Mouse (Mus musculus): ENCODE results near the gene Hist1h2ae. TPM values are rescaled to one million over a fixed set of nuclear protein-coding genes. Genes with fewer than 3 reads are reported as not detected.
"Not testable (repeated sequence)": the region's sequence is repeated elsewhere in the genome, so short reads cannot be mapped to it uniquely, and the experiment has no call there.

The Hist1h2ae gene
- polyA plus RNA-seq, 1 experiment from 2014 or later, result 33.5 TPM

DNA sequence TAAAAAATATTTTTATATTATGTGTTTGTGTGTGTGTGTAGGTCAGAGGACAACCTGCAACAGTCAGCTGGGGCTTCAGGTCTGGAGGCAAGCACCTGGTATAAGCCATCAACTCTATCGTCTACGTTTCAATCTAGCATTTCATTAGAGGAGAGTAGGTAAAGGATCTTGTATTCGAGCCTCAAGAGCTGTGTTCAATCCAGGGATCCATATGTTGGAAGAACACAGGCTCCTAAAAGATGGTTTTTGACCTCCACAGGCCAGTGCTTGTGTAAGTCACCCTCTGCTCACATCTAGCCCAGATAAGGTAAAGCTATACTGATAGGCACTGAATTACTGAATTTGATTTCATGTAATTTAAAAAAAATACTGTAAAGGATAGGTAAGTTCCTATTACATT is 14.1 kb downstream of the Hist1h2ae start:
- 55% methylated on average over 3 of the region's 3 CpGs for WGBS
- Histone ChIP-seq H3K27me3 (replicated peaks) (no peaks in the 10 kb centered on the region), H3K4me1 (peaks cover 24% of the 10 kb centered on the region), H3K4me3 (no peak overlapping the region), H3K4me2 (peak overlapping the region; percentile 99), H3K9ac (peak overlapping the region; percentile 45; the same call in 1 of the 2 replicates), H3K9me3 (no peaks in the 10 kb centered on the region), H3K36me3 (no peaks in the 10 kb centered on the region), H3K27ac (replicated peaks) (peak overlapping the region; percentile 59)
- no peak for ATAC-seq (ENCODE audit: extremely low read depth, insufficient number of reproducible peaks, low FRiP score, low TSS enrichment)

DNA sequence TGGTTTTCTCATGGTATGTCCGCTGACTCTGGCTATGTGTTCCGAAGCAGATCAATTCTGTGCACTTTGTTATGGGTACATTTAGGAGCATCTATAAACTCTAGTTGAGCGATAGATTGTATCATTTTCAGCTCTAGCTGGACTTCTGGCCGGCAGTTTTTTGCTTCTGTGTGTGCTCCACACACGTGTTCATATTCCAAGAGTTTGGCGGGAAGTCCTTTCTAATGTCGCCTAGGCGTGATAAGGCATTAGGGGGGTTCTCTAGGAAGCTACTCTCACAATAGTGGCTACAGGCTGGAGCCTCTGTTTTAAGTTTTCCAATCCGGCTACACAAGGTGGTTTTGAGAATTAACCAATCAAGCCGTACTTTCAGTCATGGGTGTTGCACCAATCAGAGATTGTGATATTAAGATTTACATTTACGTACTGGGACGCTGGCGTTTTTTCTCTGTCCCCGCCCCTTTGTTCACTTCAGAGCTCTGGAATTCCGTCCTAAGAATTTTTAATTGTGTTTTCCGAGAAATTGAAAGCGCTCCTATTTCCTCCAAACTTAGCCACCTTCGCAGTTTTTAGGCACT is 15.1 kb downstream of the Hist1h2ae start:
- Histone ChIP-seq H3K4me1 (peaks cover 26% of the 10 kb centered on the region), H3K4me2 (peak overlapping the region; percentile 99), H3K27me3 (replicated peaks) (no peaks in the 10 kb centered on the region), H3K36me3 (no peaks in the 10 kb centered on the region), H3K9me3 (no peaks in the 10 kb centered on the region), H3K27ac (replicated peaks) (peak overlapping the region; percentile 98), H3K4me3 (peak overlapping the region; percentile 69), H3K9ac (peak overlapping the region; percentile 96)
- WGBS, result under 1% methylated on average over 18 of the region's 18 CpGs
- ATAC-seq (ENCODE audit: extremely low read depth, insufficient number of reproducible peaks, low FRiP score, low TSS enrichment), result peak; percentile 66

DNA sequence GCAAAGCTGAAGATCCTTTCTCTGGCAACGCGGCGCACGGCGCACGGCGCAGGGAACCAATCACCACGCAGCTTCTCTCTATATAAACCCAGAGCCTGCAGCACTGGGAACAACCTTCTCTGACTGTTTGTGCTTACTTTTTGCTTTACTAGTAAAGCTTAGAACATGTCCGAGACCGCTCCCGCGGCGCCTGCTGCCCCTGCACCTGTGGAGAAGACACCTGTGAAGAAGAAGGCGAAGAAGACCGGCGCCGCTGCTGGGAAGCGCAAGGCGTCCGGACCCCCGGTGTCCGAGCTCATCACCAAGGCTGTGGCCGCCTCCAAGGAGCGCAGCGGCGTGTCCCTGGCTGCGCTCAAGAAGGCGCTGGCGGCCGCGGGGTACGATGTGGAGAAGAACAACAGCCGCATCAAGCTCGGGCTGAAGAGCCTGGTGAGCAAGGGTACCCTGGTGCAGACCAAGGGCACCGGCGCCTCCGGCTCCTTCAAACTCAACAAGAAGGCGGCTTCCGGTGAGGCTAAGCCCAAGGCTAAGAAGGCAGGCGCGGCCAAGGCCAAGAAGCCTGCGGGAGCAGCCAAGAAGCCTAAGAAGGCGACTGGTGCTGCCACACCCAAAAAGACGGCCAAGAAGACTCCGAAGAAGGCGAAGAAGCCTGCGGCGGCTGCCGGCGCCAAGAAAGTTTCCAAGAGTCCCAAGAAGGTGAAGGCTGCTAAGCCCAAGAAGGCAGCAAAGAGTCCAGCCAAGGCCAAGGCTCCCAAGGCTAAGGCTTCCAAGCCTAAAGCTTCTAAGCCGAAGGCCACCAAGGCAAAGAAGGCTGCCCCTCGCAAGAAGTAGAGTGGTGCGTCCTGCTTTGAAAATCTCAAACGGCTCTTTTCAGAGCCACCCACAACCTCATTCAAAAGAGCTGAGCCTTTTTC is 15.8 kb downstream of the Hist1h2ae start:
- no peaks in the 10 kb centered on the region for H3K9me3 ChIP-seq
- no peaks in the 10 kb centered on the region for H3K27me3 ChIP-seq (replicated peaks)
- under 1% methylated on average over 54 of the region's 54 CpGs for WGBS
- H3K4me3 ChIP-seq, result peak overlapping the region; percentile 69
- H3K9ac ChIP-seq, result peak overlapping the region; percentile 96
- H3K4me2 ChIP-seq, result peak overlapping the region; percentile 99
- peak overlapping the region; percentile 98 for H3K27ac ChIP-seq (replicated peaks)
- ATAC-seq (ENCODE audit: extremely low read depth, insufficient number of reproducible peaks, low FRiP score, low TSS enrichment), result peak; percentile 73
- H3K36me3 ChIP-seq, result no peaks in the 10 kb centered on the region
- peaks cover 29% of the 10 kb centered on the region for H3K4me1 ChIP-seq

DNA sequence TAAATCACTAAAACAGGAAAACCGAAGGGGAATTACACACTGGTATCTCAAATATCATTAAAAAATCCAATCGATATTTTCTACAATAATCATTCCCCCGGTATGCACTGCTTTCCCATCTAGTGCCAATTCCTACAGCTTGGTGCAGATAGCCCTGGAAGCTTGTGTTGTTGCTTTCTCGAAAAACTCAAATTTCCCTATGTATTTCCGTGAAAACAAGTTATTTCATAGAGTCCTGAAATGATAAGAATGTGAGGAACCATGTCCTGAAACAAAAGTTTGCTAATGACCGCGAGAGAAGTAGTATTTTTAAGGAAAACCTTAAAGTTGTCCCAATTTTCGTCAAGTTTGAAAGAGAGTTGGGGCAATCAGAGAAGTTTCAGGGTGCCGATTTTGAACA is 16.6 kb downstream of the Hist1h2ae start:
- peak overlapping the region; percentile 98 for H3K27ac ChIP-seq (replicated peaks)
- H3K9me3 ChIP-seq, result no peaks in the 10 kb centered on the region
- WGBS, result 19% methylated on average over 9 of the region's 9 CpGs
- no peaks in the 10 kb centered on the region for H3K36me3 ChIP-seq
- H3K4me1 ChIP-seq, result peaks cover 29% of the 10 kb centered on the region
- no peaks in the 10 kb centered on the region for H3K27me3 ChIP-seq (replicated peaks)
- no peak for ATAC-seq (ENCODE audit: extremely low read depth, insufficient number of reproducible peaks, low FRiP score, low TSS enrichment)
- peak overlapping the region; percentile 96 for H3K9ac ChIP-seq
- H3K4me3 ChIP-seq, result peak overlapping the region; percentile 69
- peak overlapping the region; percentile 99 for H3K4me2 ChIP-seq

DNA sequence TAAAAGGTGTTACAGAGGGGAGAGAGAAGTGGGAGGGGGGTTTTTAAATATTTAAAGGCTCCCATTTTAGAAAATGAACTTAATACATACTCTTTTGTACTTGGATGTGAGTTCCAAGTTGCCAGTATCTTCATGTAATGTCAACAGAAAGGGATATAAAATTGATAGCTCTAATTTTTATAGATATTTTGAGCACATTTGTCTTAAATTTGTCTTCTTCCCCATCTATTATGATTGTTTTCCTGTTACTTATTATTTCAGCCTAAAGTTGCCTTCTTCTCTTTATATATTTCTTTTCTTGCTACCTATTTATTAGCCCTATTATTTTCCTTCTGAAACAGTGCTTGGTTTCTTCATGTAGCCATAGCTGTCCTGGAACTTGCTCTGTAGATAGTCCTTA is 18.1 kb downstream of the Hist1h2ae start, which contains the start of gene Hist1h1d:
TSS of gene Hist1h1d (plus strand) at position 301 of the 400 bp plus-strand sequence.
- peak within 1 kb of the TSS; percentile 98 for H3K27ac ChIP-seq (replicated peaks)
- peaks cover 29% of the 10 kb centered on the region for H3K4me1 ChIP-seq
- no peaks in the 10 kb centered on the region for H3K9me3 ChIP-seq
- H3K4me2 ChIP-seq, result peak within 1 kb of the TSS; percentile 99
- H3K9ac ChIP-seq, result peak within 1 kb of the TSS; percentile 96
- no peaks in the 10 kb centered on the region for H3K36me3 ChIP-seq
- ATAC-seq (ENCODE audit: extremely low read depth, insufficient number of reproducible peaks, low FRiP score, low TSS enrichment), result no peak
- H3K4me3 ChIP-seq, result no peak within 1 kb of the TSS; the same call in 1 of the 2 replicates
- H3K27me3 ChIP-seq (replicated peaks), result no peaks in the 10 kb centered on the region

DNA sequence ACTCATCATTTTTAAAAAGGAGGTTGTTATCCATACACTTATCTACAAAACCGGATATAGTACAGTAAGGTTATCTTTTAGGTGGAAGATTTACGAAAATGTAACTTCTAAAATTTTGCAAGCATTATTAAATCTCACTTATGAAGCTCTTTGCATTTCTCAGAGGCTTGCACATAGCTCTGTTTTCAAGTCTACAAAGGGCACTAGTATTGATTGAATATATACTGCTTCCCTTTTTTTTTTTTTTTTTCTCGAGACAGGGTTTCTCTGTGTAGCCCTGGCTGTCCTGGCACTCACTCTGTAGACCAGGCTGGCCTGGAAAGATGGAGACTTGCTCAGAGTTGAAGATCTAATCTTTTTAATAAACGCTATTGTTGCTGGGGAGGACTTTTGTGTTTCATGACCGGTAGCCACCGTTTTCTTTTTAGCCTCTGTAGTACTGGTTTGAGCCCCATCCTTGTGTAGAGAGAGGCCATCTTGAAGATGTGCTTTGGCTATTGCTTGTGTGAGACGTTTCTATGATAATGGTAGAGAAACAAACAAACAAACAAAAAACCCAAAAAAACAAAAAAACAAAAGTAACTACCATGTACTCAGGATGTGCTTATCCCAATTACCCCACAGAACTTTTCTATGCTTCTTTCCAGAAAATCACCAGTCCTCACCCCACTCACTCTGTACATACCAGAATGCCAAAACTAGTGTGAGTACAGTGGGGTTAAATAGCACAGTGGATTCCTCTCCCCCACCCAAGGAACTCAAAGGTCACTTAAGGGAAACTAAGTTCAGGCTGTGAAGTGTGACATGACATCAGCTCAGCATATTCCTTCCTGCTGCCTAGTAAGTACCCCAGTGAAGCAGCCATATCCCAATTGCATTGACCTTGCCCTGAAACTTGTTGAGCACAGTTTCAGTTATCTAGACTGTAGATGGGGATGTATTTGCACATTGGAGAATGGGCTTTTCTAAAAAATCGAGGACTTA is 18.8 kb downstream of the Hist1h2ae start:
- ATAC-seq (ENCODE audit: extremely low read depth, insufficient number of reproducible peaks, low FRiP score, low TSS enrichment), result no peak
- H3K27me3 ChIP-seq (replicated peaks), result no peaks in the 10 kb centered on the region
- peaks cover 29% of the 10 kb centered on the region for H3K4me1 ChIP-seq
- H3K9ac ChIP-seq, result peak overlapping the region; percentile 66
- H3K36me3 ChIP-seq, result no peaks in the 10 kb centered on the region
- H3K27ac ChIP-seq (replicated peaks), result peak overlapping the region; percentile 92
- H3K4me2 ChIP-seq, result peak overlapping the region; percentile 72
- peak overlapping the region; percentile 57 for H3K4me3 ChIP-seq
- 44% methylated on average over 8 of the region's 8 CpGs for WGBS
- H3K9me3 ChIP-seq, result no peaks in the 10 kb centered on the region

DNA sequence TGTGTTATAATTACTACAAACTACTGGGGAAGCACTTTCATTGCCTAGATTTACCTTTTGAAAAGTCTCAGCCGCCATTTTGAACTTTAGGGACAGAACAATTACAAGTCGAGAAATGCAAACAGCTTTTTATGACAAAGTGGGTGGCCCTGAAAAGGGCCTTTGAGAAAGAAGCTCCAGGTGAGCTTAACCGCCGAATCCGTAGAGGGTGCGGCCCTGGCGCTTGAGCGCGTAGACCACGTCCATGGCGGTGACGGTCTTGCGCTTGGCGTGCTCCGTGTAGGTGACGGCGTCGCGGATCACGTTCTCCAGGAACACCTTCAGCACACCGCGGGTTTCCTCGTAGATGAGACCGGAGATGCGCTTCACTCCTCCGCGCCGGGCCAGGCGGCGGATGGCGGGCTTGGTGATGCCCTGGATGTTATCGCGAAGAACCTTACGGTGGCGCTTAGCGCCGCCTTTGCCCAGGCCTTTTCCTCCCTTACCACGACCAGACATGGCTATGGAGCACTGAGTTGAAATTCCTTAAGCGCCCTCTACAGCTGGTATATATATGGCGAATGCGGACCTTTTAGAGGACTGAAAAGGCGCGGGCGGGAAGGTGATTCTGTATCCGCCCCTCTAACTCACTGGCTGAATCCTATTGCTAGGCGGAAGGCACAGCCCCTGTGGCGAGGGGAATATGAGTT is 19.7 kb downstream of the Hist1h2ae start, which contains the start of gene Hist1h4f:
TSS of gene Hist1h4f (minus strand) at position 503 of the 689 bp plus-strand sequence.
- Histone ChIP-seq H3K4me2 (peak within 1 kb of the TSS; percentile 72), H3K4me3 (peak within 1 kb of the TSS; percentile 57), H3K4me1 (peaks cover 23% of the 10 kb centered on the region), H3K27ac (replicated peaks) (peak within 1 kb of the TSS; percentile 92), H3K9ac (peak within 1 kb of the TSS; percentile 79)
- WGBS, result under 1% methylated on average over 47 of the region's 47 CpGs
- H3K9me3 ChIP-seq; H3K27me3 ChIP-seq (replicated peaks); H3K36me3 ChIP-seq: not testable (repeated sequence)
- peak; percentile 71; the same call in 1 of the 2 replicates for ATAC-seq (ENCODE audit: extremely low read depth, insufficient number of reproducible peaks, low FRiP score, low TSS enrichment)

DNA sequence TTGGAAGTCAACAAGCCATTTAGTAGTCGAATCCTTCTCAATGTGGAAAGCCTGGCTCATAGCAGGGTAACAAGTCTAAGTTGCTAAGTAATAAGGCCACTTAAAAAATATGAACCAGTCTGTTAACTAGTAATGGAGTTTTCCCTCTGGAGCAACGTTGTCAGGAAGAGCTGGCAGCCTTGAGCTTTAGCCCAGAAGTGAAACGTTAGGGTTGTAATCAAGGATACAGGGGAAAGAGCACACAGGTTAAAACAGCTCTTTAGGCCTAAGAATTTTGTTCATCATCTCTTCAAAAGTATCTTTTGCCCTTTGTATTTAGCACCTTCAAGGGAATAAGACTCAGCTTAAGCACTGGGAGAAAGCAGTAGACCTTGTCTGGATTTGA is 20.3 kb downstream of the Hist1h2ae start:
- Histone ChIP-seq H3K27ac (replicated peaks) (peak overlapping the region; percentile 92), H3K27me3 (replicated peaks) (no peaks in the 10 kb centered on the region), H3K36me3 (no peaks in the 10 kb centered on the region), H3K9me3 (no peaks in the 10 kb centered on the region), H3K9ac (peak overlapping the region; percentile 79), H3K4me3 (peak overlapping the region; percentile 57), H3K4me1 (peaks cover 22% of the 10 kb centered on the region), H3K4me2 (peak overlapping the region; percentile 72)
- WGBS, result 10% methylated on average over 3 of the region's 3 CpGs
- no peak for ATAC-seq (ENCODE audit: extremely low read depth, insufficient number of reproducible peaks, low FRiP score, low TSS enrichment)

DNA sequence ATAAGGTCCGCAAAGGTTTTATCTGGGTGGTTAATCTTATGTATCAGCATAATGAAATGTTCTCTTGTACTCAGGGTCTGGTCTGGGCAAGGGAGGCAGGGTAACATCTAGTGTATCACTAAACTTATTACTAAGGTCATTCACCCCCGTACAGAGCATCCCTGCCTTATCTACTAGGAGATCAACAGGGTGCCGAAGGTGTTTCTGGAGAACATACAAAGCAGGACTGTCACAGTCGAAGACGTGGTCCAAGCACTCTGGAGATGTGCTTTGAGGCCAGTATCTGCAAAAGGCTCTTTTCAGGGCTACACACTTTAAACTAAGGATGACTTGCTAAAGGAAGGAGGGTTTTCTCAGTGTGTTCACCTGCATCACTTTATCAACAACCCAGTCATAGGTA is 24.3 kb downstream of the Hist1h2ae start:
- H3K9ac ChIP-seq, result no peak overlapping the region
- no peak overlapping the region for H3K4me3 ChIP-seq
- H3K4me1 ChIP-seq, result peaks cover 15% of the 10 kb centered on the region
- no peak for ATAC-seq (ENCODE audit: extremely low read depth, insufficient number of reproducible peaks, low FRiP score, low TSS enrichment)
- no peaks in the 10 kb centered on the region for H3K36me3 ChIP-seq
- H3K4me2 ChIP-seq, result no peak overlapping the region
- WGBS, result 71% methylated on average over 5 of the region's 5 CpGs
- H3K27me3 ChIP-seq (replicated peaks), result no peaks in the 10 kb centered on the region
- no peaks in the 10 kb centered on the region for H3K9me3 ChIP-seq
- no peak overlapping the region for H3K27ac ChIP-seq (replicated peaks)

DNA sequence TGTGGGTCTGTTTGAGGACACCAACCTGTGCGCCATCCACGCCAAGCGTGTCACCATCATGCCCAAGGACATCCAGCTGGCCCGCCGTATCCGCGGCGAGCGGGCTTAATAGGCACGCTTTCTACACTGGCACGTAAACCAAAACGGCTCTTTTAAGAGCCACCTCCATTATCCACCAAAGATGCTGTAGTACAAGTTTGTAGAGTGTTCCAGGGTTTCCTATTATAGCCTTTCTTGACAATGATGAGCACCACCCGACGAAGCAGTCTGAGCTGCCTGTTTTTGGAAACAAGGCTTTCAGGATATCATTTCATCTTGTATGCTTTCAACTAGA is 26.3 kb downstream of the Hist1h2ae start:
- Histone ChIP-seq H3K4me3 (peak overlapping the region; percentile 58), H3K9ac (peak overlapping the region; percentile 82), H3K27ac (replicated peaks) (peak overlapping the region; percentile 93), H3K4me2 (peak overlapping the region; percentile 83)
- 0 out of 2 replicates have a peak, but pooled peaks have one; percentile 4 for ATAC-seq (ENCODE audit: extremely low read depth, insufficient number of reproducible peaks, low FRiP score, low TSS enrichment)
- not testable (repeated sequence) for H3K9me3 ChIP-seq; H3K36me3 ChIP-seq; H3K27me3 ChIP-seq (replicated peaks); H3K4me1 ChIP-seq
- 0% methylated on average over 14 of the region's 14 CpGs for WGBS

Data from heart, embryonic 13.5 days (tissue).